Mouse (Mus musculus) left cerebral cortex, adult 18-20 months (tissue): ENCODE data around the gene Ap2a1. TPM values are rescaled to one million over a fixed set of nuclear protein-coding genes. Genes with fewer than 3 reads are reported as not detected.

Experiments used
- DNase-seq, 2 experiments: peaks; one replicate each; pipeline ENCODE4 v3.0.0; 2021 to 2022; ENCODE audit warnings: low spot score in 2 of 2, mixed read lengths in 1 of 2
- total RNA-seq, 2 experiments: library from RNA; stranded (reverse); gene quantifications; 2 replicates each; pipeline ENCODE4 v1.2.3; 2021

Gene Ap2a1
- total RNA-seq, 2 experiments from 2014 or later = 328 to 355 TPM

DNA sequence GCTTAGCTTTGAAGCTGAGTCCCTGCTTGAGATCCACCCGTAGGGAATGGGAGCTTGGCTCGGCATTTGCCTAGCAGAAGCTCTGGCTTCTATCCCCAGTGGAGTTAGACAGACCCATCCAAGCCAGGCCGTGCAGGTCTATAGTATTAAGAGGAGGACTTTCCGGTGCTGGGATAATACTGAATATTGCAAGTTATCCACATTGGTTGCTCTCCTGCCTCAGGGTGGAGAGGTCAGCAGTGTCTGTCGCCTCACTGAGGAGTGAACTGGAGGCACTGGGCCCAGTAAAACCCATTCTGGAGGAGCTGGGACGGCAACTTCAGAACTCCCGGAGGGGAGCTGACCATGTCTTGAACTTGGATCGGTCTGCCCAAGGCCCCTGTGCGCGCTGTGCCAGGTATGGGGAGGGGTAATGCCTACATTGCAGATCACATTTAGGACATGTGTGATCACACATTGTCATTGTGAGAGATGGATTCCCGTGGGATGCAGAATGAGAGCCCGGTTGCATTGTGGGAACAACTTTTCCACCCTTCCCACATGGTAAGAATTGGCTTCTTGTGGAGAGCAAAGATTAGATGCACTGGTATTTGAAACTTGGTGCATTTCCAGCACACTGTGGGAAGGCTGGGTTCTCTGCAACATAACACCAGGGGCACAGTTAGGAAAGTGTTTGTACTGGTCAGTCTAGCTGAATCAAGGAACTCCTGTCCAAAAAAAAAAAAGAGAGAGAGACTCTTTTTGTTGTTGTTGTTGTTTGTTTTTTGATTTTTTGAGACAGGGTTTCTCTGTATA is 25.0 kb upstream of the Ap2a1 start:
- DNase-seq = no peak

- DNase-seq = peak in 1 of 2 experiments; percentile 1
Measured at GRCm38 (mm10) chr7:44953561-44953960, 24.3 kb upstream of the Ap2a1 start.

DNA sequence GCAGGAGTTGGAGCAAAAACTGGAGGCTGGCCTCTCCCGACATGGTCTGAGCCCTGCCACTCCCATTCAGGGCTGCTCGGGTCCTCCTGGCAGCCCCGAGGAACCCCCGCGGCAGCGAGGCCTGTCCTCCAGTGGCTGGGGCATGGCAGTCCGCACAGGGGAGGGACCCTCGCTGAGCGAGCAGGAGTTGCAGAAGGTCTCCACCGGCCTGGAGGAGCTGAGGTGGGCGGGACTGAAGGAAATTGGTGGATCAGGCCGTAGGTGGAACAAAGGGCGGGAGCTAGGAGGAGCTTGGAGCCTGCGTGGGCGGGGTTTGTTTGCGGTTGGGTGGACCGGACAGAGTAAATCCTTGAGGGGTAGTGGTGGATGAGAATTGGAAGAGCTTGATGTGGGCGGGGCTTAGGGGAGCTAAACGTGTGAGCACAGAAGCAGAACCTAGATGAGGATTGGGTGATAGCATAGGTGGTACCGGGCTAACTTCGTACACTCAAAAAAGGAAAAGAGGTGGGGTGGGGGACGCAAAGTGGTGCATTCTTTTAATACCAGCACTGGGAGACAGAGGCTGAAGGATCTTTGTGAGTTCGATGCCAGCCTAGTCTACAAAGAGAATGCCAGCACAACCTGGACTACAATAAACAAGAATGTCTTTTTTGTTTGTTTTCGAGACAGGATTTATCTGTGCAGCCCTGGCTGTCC is 23.5 kb upstream of the Ap2a1 start:
- DNase-seq = peak; percentile 85 to 88

- DNase-seq = no peak
Measured at GRCm38 (mm10) chr7:44951960-44952359, 22.7 kb upstream of the Ap2a1 start.

- no peak for DNase-seq
Measured at GRCm38 (mm10) chr7:44949922-44950321, 20.6 kb upstream of the Ap2a1 start.

- no peak for DNase-seq
Measured at GRCm38 (mm10) chr7:44942904-44943303, 13.6 kb upstream of the Ap2a1 start, which contains the start of gene Tsks. TSS of gene Tsks (plus strand) at chr7:44943204.

GRCm38 (mm10) chr7:44938680-44939079 is 9.4 kb upstream of the Ap2a1 start:
- DNase-seq = no peak

- no peak for DNase-seq
Measured at GRCm38 (mm10) chr7:44928570-44928969, 726 bp downstream of the Ap2a1 start.

DNA sequence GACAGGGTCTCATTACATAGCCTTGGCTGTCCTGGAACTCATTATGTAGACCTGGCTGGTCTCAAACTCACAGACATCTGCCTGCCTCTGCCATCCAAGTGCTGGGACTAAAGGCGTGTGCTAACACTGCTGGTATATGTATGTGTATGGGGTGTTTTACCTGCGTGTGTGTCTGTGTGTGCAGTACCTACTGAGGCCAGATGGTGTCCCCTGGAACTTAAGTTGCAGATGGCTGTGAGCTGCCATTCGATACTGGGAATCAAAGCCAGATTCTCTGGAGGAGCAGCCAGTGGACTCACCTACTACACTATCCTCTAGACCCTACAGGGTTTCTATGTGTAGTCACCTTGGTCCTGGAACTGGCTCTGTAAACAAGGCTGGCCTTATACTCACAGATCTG is 3.8 kb downstream of the Ap2a1 start:
- DNase-seq = peak in 1 of 2 experiments; percentile 32

DNA sequence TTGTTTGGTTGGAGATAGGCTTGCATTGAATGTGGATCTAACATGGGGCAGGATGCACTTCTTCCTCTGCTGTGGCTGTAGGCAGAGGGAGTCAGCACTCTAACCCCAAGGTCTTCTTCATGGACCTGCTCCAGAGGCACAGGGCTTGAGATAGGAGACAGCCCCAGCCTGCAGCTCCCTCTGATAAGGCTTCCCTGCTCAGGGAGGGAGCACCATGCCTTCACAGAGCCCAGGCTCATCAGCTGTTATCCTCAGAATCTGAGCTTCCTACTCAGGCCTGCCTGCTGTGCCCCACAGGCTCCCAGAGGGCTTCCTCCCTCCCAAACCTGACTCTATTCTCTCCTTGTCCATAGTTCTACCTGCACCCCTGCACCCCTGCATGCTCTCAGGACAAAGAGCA is 6.8 kb downstream of the Ap2a1 start:
- DNase-seq = no peak

GRCm38 (mm10) chr7:44919127-44919526 is 10.2 kb downstream of the Ap2a1 start:
- no peak for DNase-seq

DNA sequence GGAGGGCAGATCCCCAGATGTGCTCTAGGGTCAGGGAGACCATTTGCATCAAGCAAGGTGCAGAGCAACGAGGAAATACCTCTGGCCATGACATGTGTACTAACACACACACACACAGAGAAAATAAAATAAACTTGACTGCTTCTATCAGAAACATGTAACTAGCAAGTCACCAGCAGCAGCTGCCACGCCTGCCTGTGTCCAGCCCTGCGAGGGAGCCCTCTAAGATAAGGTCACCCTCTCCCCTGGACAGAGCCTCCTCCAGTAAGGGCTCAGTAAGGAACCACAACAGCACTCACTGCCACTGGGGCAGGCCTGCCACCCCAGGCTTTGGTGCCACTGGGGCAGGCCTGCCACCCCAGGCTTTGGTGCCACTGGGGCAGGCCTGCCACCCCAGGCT is 11.1 kb downstream of the Ap2a1 start:
- DNase-seq = no peak

DNA sequence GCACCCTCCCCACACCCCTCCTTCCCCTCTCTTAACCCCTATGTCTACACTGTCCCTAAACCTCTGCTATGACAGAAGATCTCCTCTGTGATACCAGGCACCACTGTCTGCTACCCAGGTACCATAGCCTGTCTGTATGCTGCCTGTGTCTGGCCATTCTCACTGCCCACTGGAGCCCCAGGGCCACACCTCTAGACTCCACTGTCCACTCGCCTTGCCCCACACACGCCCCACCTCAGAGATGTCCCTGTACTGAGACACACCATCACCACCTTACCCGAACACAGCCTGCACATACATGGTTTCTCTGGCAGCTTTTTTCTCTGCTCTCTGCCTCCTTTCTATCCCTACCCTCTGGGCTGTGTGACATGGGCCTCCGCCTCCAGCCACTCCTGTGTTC is 12.4 kb downstream of the Ap2a1 start:
- no peak for DNase-seq

DNA sequence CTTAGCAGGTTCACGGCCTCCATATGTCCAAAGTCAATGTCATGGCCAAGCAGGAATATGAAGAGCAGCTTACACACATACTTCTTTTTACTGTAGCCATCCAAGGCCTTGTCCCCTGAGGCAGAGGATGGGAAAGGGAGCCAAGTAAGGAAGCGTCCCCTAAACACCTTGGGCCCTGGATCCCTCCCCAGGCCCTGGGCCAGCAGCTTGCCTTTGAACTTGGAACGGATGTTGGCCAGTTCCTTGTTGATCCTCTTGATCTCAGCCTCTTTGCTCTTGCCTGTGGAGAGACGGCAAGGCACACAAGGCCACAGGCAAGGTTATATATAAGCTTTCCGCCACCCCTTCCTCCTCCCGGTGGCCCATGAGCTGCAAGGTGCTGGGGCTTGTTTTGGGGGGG is 13.1 kb downstream of the Ap2a1 start:
- no peak for DNase-seq

DNA sequence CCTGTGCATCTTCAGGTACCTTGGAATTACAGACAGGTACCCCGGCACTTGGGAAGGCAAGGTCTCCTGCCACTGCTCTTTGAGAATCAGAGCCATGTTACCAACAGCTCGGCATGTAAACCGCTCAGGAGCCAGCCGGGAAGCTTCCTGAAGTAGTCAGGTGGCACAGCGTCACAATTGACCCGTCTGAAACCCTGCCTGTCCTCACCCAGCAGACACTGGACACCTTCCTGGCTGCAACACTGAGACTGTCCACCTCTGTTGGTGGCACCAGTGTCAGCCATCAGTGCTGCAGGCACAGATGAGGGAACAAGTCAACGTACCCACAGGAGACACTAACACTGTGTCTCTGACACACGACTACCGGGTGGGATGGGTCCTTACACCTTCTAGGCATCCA is 14.0 kb downstream of the Ap2a1 start:
- DNase-seq = no peak

GRCm38 (mm10) chr7:44914396-44914795 is 14.9 kb downstream of the Ap2a1 start:
- no peak for DNase-seq

DNA sequence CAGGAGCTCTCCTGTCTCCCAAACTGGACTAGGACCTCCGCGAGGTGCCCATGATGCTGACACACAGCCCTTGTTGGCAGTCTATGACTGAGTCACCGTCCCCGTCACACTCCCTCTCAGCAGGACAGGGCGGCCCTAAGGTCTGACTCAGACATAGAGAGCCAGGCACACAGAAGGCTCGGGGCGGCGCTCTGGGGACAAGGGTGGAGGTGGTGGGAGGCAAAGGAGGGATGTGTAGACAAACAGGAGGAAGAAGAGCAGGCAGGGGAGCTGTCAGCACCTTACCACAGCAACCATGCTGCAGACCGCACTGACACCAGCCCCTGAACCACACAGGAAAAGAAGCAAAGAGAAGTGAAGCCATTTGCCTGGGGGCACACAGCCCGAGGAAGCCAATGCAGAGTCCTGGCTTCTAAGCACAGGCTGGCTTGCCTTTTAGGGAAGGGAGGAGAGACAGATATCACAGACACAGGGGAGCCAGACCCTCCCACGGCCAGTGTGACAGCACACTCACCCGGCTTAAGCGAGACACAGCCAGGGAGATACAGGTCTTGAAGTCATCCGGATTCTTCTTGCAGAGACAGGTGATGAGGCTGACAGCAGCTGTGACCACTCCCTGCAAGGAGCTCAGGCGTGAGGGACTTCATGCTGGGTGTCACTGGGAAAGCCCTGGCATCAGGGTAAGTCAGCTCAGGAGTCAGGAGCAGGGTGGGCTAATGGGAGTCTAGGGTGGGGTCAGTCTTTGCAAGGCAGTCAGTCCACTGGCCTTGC is 20.4 kb downstream of the Ap2a1 start:
- peak; percentile 39 to 51 for DNase-seq

DNA sequence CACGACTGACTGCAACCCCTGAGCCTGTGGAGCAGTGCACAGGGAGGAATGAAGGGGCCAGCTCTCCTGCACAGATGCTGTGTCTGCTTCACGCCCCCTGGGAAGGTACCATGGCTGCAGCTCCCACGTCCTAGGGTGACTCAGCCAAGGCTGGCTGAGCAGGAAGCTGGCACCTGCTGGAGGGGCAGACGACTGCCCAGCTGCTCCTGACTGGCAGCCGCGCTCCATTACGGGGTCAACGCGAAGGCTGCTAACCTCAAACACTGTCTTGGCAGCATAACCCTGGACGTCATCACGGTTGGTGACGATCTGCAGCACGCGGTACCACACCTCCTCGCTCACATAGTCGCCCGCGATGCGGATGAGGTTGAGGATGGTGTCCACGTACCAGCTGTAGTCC is 23.9 kb downstream of the Ap2a1 start:
- peak; percentile 58 to 71 for DNase-seq

DNA sequence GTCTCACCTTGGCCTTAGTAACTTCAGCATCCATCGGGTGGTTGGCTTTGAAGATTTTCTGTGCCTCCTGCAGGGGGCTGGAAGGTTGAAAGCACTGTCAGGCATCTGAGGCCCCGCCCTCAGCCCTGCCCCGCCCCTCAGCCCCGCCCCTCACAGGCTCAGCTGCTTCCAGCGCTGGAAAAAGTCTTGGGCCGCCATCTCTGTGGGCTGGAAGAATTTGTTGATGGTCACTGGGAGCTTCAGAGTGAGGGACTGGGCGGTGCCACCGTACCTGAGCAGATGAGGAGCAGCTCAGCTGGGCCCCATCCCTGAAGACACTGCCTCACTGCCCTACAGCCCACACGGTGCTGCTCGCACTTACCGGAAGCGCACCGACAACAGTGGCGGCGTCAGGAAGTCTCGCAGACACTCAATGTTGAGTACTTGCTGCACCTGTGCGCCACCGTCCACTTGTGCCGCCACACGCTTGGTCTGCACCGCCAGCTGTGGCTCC is 28.0 kb downstream of the Ap2a1 start:
- DNase-seq = no peak

DNA sequence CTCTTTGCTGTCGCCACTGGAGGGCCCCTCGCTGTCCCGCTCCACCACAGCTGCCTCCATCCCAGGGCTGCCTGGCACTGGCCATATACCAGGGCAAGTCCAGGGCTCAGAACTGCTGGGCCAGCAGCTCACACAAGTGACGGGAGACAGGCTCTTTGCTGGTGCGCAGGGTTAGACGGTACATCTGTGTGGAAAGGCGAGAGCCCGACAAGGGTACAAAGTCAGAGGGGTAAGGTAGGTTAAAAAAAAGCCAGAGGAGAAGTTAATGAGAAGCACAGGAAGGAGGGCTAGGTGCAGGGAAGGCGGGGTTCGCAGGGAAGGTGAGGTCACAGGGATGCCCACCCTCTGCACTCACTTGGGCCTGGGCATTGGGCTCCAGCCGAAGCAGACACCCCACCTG is 28.7 kb downstream of the Ap2a1 start:
- no peak for DNase-seq

DNA sequence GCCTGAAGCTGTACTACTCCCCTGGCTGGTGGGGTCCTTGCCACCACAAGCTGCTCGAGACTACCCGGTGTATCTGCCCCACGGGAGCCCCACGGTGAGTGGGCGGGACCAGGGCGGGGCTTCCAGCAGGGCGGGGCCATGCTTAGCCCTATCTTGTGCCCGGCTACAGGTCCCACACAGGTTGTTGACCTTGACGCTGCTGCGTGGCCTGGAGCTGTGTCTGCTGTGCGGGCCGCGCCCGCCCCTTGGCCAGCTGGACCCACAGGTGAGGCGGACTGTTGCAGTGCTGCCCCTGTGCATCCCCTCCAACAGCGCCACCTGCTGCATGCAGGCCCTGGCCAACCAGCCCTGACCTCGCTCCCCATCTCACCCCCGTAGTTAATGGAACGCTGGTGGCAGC is 30.7 kb downstream of the Ap2a1 start:
- DNase-seq = no peak

DNA sequence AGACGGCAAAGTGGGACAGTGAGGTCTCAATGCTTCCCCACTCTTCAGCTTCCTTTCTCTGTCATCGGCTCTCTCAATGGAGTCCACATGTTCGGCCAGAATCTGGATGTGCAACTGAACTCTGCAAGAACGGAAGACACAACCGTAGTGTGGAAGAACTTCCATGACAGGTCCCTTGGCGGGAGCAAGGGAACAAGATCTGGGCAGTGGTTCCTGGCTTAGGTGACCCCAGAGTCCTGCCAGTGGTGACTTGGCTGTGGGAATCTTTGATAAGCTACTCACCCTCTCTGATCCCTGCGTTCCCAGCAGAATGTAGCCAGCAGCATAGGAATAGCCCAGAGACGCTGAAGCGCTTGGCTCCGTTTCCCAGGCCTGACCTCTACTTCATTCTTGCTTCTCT is 32.8 kb downstream of the Ap2a1 start:
- DNase-seq = no peak
